Mouse (Mus musculus): ENCODE results near the gene Tmem131. TPM values are rescaled to one million over a fixed set of nuclear protein-coding genes. Genes with fewer than 3 reads are reported as not detected.

Tmem131 gene
- polyA plus RNA-seq, 1 experiment from 2014 or later = 12.2 TPM

- 36% methylated on average over 15 of the region's 15 CpGs for WGBS
- ATAC-seq = no peak
Measured at GRCm38 (mm10) chr1:36746452-36746851, 197.0 kb downstream of the Tmem131 start.

GRCm38 (mm10) chr1:36745661-36746060 lies 197.8 kb downstream of the Tmem131 start:
- no peaks in the 10 kb centered on the region for H3K9me3 ChIP-seq (replicated peaks; ENCODE audit: control insufficient read depth, low read length)
- no peak overlapping the region for H3K4me2 ChIP-seq (ENCODE audit: low read length)
- no peak overlapping the region for H3K27ac ChIP-seq (ENCODE audit: low read depth, low read length)
- no peak overlapping the region for H3K4me3 ChIP-seq (ENCODE audit: low read depth, low read length)
- 34% methylated on average over 4 of the region's 4 CpGs for WGBS
- peaks cover 4% of the 10 kb centered on the region; the same call in 1 of the 2 replicates for H3K4me1 ChIP-seq (ENCODE audit: control insufficient read depth, insufficient read depth, low read length)
- ATAC-seq = no peak
- no peak for DNase-seq (ENCODE audit: low spot score)
- H3K27me3 ChIP-seq (replicated peaks; ENCODE audit: control insufficient read depth, insufficient read depth, low read length) = 0 out of 2 replicates have a peak, but pooled peaks cover 3% of the 10 kb centered on the region
- no peaks in the 10 kb centered on the region for H3K36me3 ChIP-seq (ENCODE audit: control insufficient read depth, insufficient read depth, low read length)
- no peak overlapping the region for H3K9ac ChIP-seq (ENCODE audit: low read length)

More at GRCm38 (mm10) chr1:36746452-36746851, 197.0 kb downstream of the Tmem131 start:
- Histone ChIP-seq H3K4me2 (ENCODE audit: low read length) (no peak overlapping the region), H3K27me3 (replicated peaks; ENCODE audit: control insufficient read depth, insufficient read depth, low read length) (0 out of 2 replicates have a peak, but pooled peaks cover 3% of the 10 kb centered on the region), H3K9me3 (replicated peaks; ENCODE audit: control insufficient read depth, low read length) (no peaks in the 10 kb centered on the region), H3K4me1 (ENCODE audit: control insufficient read depth, insufficient read depth, low read length) (peaks cover 4% of the 10 kb centered on the region; the same call in 1 of the 2 replicates), H3K36me3 (ENCODE audit: control insufficient read depth, insufficient read depth, low read length) (no peaks in the 10 kb centered on the region), H3K27ac (ENCODE audit: low read depth, low read length) (no peak overlapping the region), H3K4me3 (ENCODE audit: low read depth, low read length) (no peak overlapping the region), H3K9ac (ENCODE audit: low read length) (no peak overlapping the region)
- peak; percentile 29 for DNase-seq (ENCODE audit: low spot score)

GRCm38 (mm10) chr1:36744268-36744944 lies 199.1 kb downstream of the Tmem131 start:
- 0 out of 2 replicates have a peak, but pooled peaks cover 3% of the 10 kb centered on the region for H3K27me3 ChIP-seq (replicated peaks; ENCODE audit: control insufficient read depth, insufficient read depth, low read length)
- DNase-seq (ENCODE audit: low spot score) (peak; percentile 84), ATAC-seq (peak; percentile 79)
- H3K4me1 ChIP-seq (ENCODE audit: control insufficient read depth, insufficient read depth, low read length) = peaks cover 4% of the 10 kb centered on the region; the same call in 1 of the 2 replicates
- H3K4me3 ChIP-seq (ENCODE audit: low read depth, low read length) = peak overlapping the region; percentile 20
- no peak overlapping the region for H3K27ac ChIP-seq (ENCODE audit: low read depth, low read length)
- no peaks in the 10 kb centered on the region for H3K9me3 ChIP-seq (replicated peaks; ENCODE audit: control insufficient read depth, low read length)
- WGBS = 23% methylated on average over 17 of the region's 17 CpGs
- no peak overlapping the region for H3K9ac ChIP-seq (ENCODE audit: low read length)
- peak overlapping the region; percentile 45 for H3K4me2 ChIP-seq (ENCODE audit: low read length)
- no peaks in the 10 kb centered on the region for H3K36me3 ChIP-seq (ENCODE audit: control insufficient read depth, insufficient read depth, low read length)

GRCm38 (mm10) chr1:36743046-36743445 lies 200.4 kb downstream of the Tmem131 start:
- Histone ChIP-seq H3K27ac (ENCODE audit: low read depth, low read length) (no peak overlapping the region), H3K4me3 (ENCODE audit: low read depth, low read length) (no peak overlapping the region), H3K36me3 (ENCODE audit: control insufficient read depth, insufficient read depth, low read length) (no peaks in the 10 kb centered on the region), H3K4me1 (ENCODE audit: control insufficient read depth, insufficient read depth, low read length) (peaks cover 4% of the 10 kb centered on the region; the same call in 1 of the 2 replicates), H3K27me3 (replicated peaks; ENCODE audit: control insufficient read depth, insufficient read depth, low read length) (0 out of 2 replicates have a peak, but pooled peaks cover 3% of the 10 kb centered on the region), H3K9me3 (replicated peaks; ENCODE audit: control insufficient read depth, low read length) (no peaks in the 10 kb centered on the region), H3K4me2 (ENCODE audit: low read length) (no peak overlapping the region), H3K9ac (ENCODE audit: low read length) (no peak overlapping the region)
- no peak for DNase-seq (ENCODE audit: low spot score)
- WGBS = 78% methylated on average over 9 of the region's 9 CpGs
- ATAC-seq = no peak

Other genes with a start within 250 kb of the Tmem131 start
- gene 4933424G06Rik, start 233.5 kb downstream of the Tmem131 start, polyA plus RNA-seq (2014; fragmentation: Nextera tagmentation; extraction: Ambion mirVana) = 0.40 TPM in 1 of 2 replicates, not detected in the other
- gene Actr1b, start 229.2 kb downstream of the Tmem131 start, polyA plus RNA-seq (2014; fragmentation: Nextera tagmentation; extraction: Ambion mirVana) = 73.7 and 86.8 TPM in 2 replicates
- gene Zap70, start 181.9 kb downstream of the Tmem131 start, polyA plus RNA-seq (2014; fragmentation: Nextera tagmentation; extraction: Ambion mirVana) = 0.99 and 1.5 TPM in 2 replicates
- 0.90 and 1.1 TPM in 2 replicates for gene Vwa3b, start 82.9 kb upstream of the Tmem131 start, polyA plus RNA-seq (2014; fragmentation: Nextera tagmentation; extraction: Ambion mirVana)